Mouse (Mus musculus): ENCODE results near the gene Spdye4b. TPM values are rescaled to one million over a fixed set of nuclear protein-coding genes. Genes with fewer than 3 reads are reported as not detected.
"Not testable (repeated sequence)": the region's sequence is repeated elsewhere in the genome, so short reads cannot be mapped to it uniquely, and the experiment has no call there.

Gene Spdye4b
- not detected in 2 replicates for polyA plus RNA-seq (2014; fragmentation: Nextera tagmentation; extraction: Ambion mirVana)

- peaks cover 29% of the 10 kb centered on the region for H3K36me3 ChIP-seq (ENCODE audit: control insufficient read depth, insufficient read depth, low read length)
- H3K4me1 ChIP-seq (ENCODE audit: control insufficient read depth in 2 of 2, insufficient read depth in 2 of 2, low read length in 2 of 2), result peaks cover 4 to 10% of the 10 kb centered on the region in 2 experiments; a peak in 3 of 4 replicates
- H3K27me3 ChIP-seq (ENCODE audit: control insufficient read depth, insufficient read depth, low read length), result 0 out of 2 replicates have a peak, but pooled peaks cover 3% of the 10 kb centered on the region
- whole genome bisulfite sequencing, result under 1% methylated on average over 58 of the region's 58 CpGs
- peak within 1 kb of the TSS; percentile 73 to 81 for H3K27ac ChIP-seq (replicated peaks in 1 of 2; ENCODE audit: control insufficient read depth in 1 of 2, insufficient read depth in 1 of 2, low read depth in 2 of 2, low read length in 2 of 2)
- peaks cover 5% of the 10 kb centered on the region; the same call in 1 of the 2 replicates for H3K9me3 ChIP-seq (ENCODE audit: control insufficient read depth, low read length)
- H3K9ac ChIP-seq (ENCODE audit: low read length), result peak within 1 kb of the TSS; percentile 83
- H3K4me2 ChIP-seq (ENCODE audit: low read length), result peak within 1 kb of the TSS; percentile 86
- peak; percentile 94 for ATAC-seq (ENCODE audit: insufficient number of reproducible peaks, insufficient read depth, low FRiP score, low read depth)
- peak within 1 kb of the TSS; percentile 59 to 88 for H3K4me3 ChIP-seq (ENCODE audit: control insufficient read depth in 1 of 2, insufficient read depth in 1 of 2, low read depth in 1 of 2, low read length in 2 of 2)
Observed at GRCm38 (mm10) chr5:143180255-143181076, at the start of gene Spdye4b, which contains the start of gene Rbak. Gene Spdye4b (plus strand): TSS chr5:143181017. Gene Rbak (minus strand): TSS chr5:143180775.

- Histone ChIP-seq H3K4me1 (ENCODE audit: control insufficient read depth in 2 of 2, insufficient read depth in 2 of 2, low read length in 2 of 2) (no peaks in the 10 kb centered on the region), H3K4me2 (ENCODE audit: low read length) (no peak overlapping the region), H3K4me3 (ENCODE audit: control insufficient read depth in 1 of 2, insufficient read depth in 1 of 2, low read depth in 1 of 2, low read length in 2 of 2) (no peak overlapping the region), H3K36me3 (ENCODE audit: control insufficient read depth, insufficient read depth, low read length) (no peaks in the 10 kb centered on the region), H3K27ac (replicated peaks in 1 of 2; ENCODE audit: control insufficient read depth in 1 of 2, insufficient read depth in 1 of 2, low read depth in 2 of 2, low read length in 2 of 2) (no peak overlapping the region), H3K9ac (ENCODE audit: low read length) (no peak overlapping the region), H3K9me3 (ENCODE audit: control insufficient read depth, low read length) (peaks cover 12% of the 10 kb centered on the region), H3K27me3 (ENCODE audit: control insufficient read depth, insufficient read depth, low read length) (no peaks in the 10 kb centered on the region)
- ATAC-seq (ENCODE audit: insufficient number of reproducible peaks, insufficient read depth, low FRiP score, low read depth), result no peak
- 36% methylated on average over 13 of the region's 13 CpGs for WGBS
Observed at GRCm38 (mm10) chr5:143132935-143133514, 47.8 kb upstream of the Spdye4b start.

- H3K9me3 ChIP-seq (ENCODE audit: control insufficient read depth, low read length); H3K27me3 ChIP-seq (ENCODE audit: control insufficient read depth, insufficient read depth, low read length); H3K9ac ChIP-seq (ENCODE audit: low read length); H3K27ac ChIP-seq (replicated peaks in 1 of 2; ENCODE audit: control insufficient read depth in 1 of 2, insufficient read depth in 1 of 2, low read depth in 2 of 2, low read length in 2 of 2); H3K4me1 ChIP-seq (ENCODE audit: control insufficient read depth in 2 of 2, insufficient read depth in 2 of 2, low read length in 2 of 2); H3K4me3 ChIP-seq (ENCODE audit: control insufficient read depth in 1 of 2, insufficient read depth in 1 of 2, low read depth in 1 of 2, low read length in 2 of 2); H3K36me3 ChIP-seq (ENCODE audit: control insufficient read depth, insufficient read depth, low read length); ATAC-seq (ENCODE audit: insufficient number of reproducible peaks, insufficient read depth, low FRiP score, low read depth); H3K4me2 ChIP-seq (ENCODE audit: low read length): not testable (repeated sequence)
- 79% methylated on average over 3 of the region's 6 CpGs for WGBS
Observed at GRCm38 (mm10) chr5:143134216-143135010, 46.4 kb upstream of the Spdye4b start.

- peaks cover 0 to 2% of the 10 kb centered on the region in 2 experiments; a peak in 2 of 4 replicates for H3K4me1 ChIP-seq (ENCODE audit: control insufficient read depth in 2 of 2, insufficient read depth in 2 of 2, low read length in 2 of 2)
- no peak overlapping the region for H3K27ac ChIP-seq (replicated peaks in 1 of 2; ENCODE audit: control insufficient read depth in 1 of 2, insufficient read depth in 1 of 2, low read depth in 2 of 2, low read length in 2 of 2)
- no peak for ATAC-seq (ENCODE audit: insufficient number of reproducible peaks, insufficient read depth, low FRiP score, low read depth)
- no peaks in the 10 kb centered on the region for H3K9me3 ChIP-seq (ENCODE audit: control insufficient read depth, low read length)
- WGBS, result 82% methylated on average over 7 of the region's 7 CpGs
- H3K4me2 ChIP-seq (ENCODE audit: low read length), result no peak overlapping the region
- no peak overlapping the region for H3K9ac ChIP-seq (ENCODE audit: low read length)
- no peaks in the 10 kb centered on the region for H3K27me3 ChIP-seq (ENCODE audit: control insufficient read depth, insufficient read depth, low read length)
- no peaks in the 10 kb centered on the region for H3K36me3 ChIP-seq (ENCODE audit: control insufficient read depth, insufficient read depth, low read length)
- no peak overlapping the region for H3K4me3 ChIP-seq (ENCODE audit: control insufficient read depth in 1 of 2, insufficient read depth in 1 of 2, low read depth in 1 of 2, low read length in 2 of 2)
Observed at GRCm38 (mm10) chr5:143135042-143135441, 45.8 kb upstream of the Spdye4b start.

- no peak for ATAC-seq (ENCODE audit: insufficient number of reproducible peaks, insufficient read depth, low FRiP score, low read depth)
- H3K36me3 ChIP-seq (ENCODE audit: control insufficient read depth, insufficient read depth, low read length), result no peaks in the 10 kb centered on the region
Observed at GRCm38 (mm10) chr5:143137580-143137979, 43.2 kb upstream of the Spdye4b start.

GRCm38 (mm10) chr5:143147481-143147880 lies 33.3 kb upstream of the Spdye4b start, which contains the start of gene Olfr718-ps1:
Gene Olfr718-ps1 (minus strand): TSS chr5:143147581.
- no peaks in the 10 kb centered on the region for H3K4me1 ChIP-seq (ENCODE audit: control insufficient read depth in 2 of 2, insufficient read depth in 2 of 2, low read length in 2 of 2)
- H3K27ac ChIP-seq (replicated peaks in 1 of 2; ENCODE audit: control insufficient read depth in 1 of 2, insufficient read depth in 1 of 2, low read depth in 2 of 2, low read length in 2 of 2), result no peak within 1 kb of the TSS
- no peak within 1 kb of the TSS for H3K4me3 ChIP-seq (ENCODE audit: control insufficient read depth in 1 of 2, insufficient read depth in 1 of 2, low read depth in 1 of 2, low read length in 2 of 2)
- H3K4me2 ChIP-seq (ENCODE audit: low read length), result no peak within 1 kb of the TSS
- no peaks in the 10 kb centered on the region for H3K27me3 ChIP-seq (ENCODE audit: control insufficient read depth, insufficient read depth, low read length)
- ATAC-seq (ENCODE audit: insufficient number of reproducible peaks, insufficient read depth, low FRiP score, low read depth), result no peak
- WGBS, result 67% methylated on average over 3 of the region's 3 CpGs
- no peak within 1 kb of the TSS for H3K9ac ChIP-seq (ENCODE audit: low read length)
- H3K9me3 ChIP-seq (ENCODE audit: control insufficient read depth, low read length), result peaks cover 17% of the 10 kb centered on the region; the same call in 1 of the 2 replicates
- H3K36me3 ChIP-seq (ENCODE audit: control insufficient read depth, insufficient read depth, low read length), result no peaks in the 10 kb centered on the region

More at GRCm38 (mm10) chr5:143137580-143137979, 43.2 kb upstream of the Spdye4b start:
- no peak overlapping the region for H3K9ac ChIP-seq (ENCODE audit: low read length)
- H3K9me3 ChIP-seq (ENCODE audit: control insufficient read depth, low read length), result no peaks in the 10 kb centered on the region
- no peak overlapping the region for H3K4me2 ChIP-seq (ENCODE audit: low read length)
- no peak overlapping the region for H3K4me3 ChIP-seq (ENCODE audit: control insufficient read depth in 1 of 2, insufficient read depth in 1 of 2, low read depth in 1 of 2, low read length in 2 of 2)
- H3K27me3 ChIP-seq (ENCODE audit: control insufficient read depth, insufficient read depth, low read length), result no peaks in the 10 kb centered on the region
- H3K27ac ChIP-seq (replicated peaks in 1 of 2; ENCODE audit: control insufficient read depth in 1 of 2, insufficient read depth in 1 of 2, low read depth in 2 of 2, low read length in 2 of 2), result no peak overlapping the region
- peaks cover 0 to 4% of the 10 kb centered on the region in 2 experiments; a peak in 2 of 4 replicates for H3K4me1 ChIP-seq (ENCODE audit: control insufficient read depth in 2 of 2, insufficient read depth in 2 of 2, low read length in 2 of 2)
- WGBS, result 81% methylated on average over 13 of the region's 13 CpGs

- Histone ChIP-seq H3K27me3 (ENCODE audit: control insufficient read depth, insufficient read depth, low read length) (no peaks in the 10 kb centered on the region), H3K27ac (replicated peaks in 1 of 2; ENCODE audit: control insufficient read depth in 1 of 2, insufficient read depth in 1 of 2, low read depth in 2 of 2, low read length in 2 of 2) (no peak overlapping the region), H3K4me1 (ENCODE audit: control insufficient read depth in 2 of 2, insufficient read depth in 2 of 2, low read length in 2 of 2) (no peaks in the 10 kb centered on the region), H3K4me2 (ENCODE audit: low read length) (no peak overlapping the region), H3K9ac (ENCODE audit: low read length) (no peak overlapping the region), H3K9me3 (ENCODE audit: control insufficient read depth, low read length) (peaks cover 17% of the 10 kb centered on the region; the same call in 1 of the 2 replicates), H3K36me3 (ENCODE audit: control insufficient read depth, insufficient read depth, low read length) (no peaks in the 10 kb centered on the region), H3K4me3 (ENCODE audit: control insufficient read depth in 1 of 2, insufficient read depth in 1 of 2, low read depth in 1 of 2, low read length in 2 of 2) (no peak overlapping the region)
- 81% methylated on average over 5 of the region's 5 CpGs for WGBS
- no peak for ATAC-seq (ENCODE audit: insufficient number of reproducible peaks, insufficient read depth, low FRiP score, low read depth)
Observed at GRCm38 (mm10) chr5:143148661-143149060, 32.2 kb upstream of the Spdye4b start.

All from heart, embryonic 14.5 days (tissue).